8 mouse cellular contexts compared by ENCODE assay signal in the genomic region with DNA sequence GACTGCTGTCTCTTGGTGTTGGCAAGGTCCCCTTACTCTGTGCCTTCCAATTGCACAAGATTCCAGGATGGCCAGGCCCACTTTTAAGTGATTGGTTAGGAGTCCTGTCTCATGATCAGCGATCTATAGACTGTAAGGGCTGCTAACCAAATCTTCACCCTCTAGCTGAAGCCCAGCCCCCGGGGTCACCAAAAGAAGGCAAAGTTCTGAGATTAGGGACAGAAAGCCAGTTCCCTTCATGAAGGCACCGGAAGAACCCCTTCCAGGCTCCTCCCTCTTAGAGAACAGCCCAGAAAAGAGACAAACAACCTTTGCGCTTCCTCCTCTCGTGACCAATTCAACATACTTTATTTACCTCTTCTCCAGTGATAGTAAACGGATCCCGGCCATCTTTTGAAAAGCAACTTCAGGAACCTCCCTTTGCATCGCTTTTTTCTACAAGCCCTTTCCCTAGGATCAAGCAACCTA. TPM values are rescaled to one million over a fixed set of nuclear protein-coding genes. Genes with fewer than 3 reads are reported as not detected.
DNase-seq lines count a peak whose midpoint lies in the region; ATAC-seq and TF ChIP-seq lines count a peak whose summit lies in the region.

No protein-coding gene starts in this region.

- peak overlapping the region; percentile 92 for H3K9ac ChIP-seq in embryonic facial prominence, embryonic 12.5 days

- peak overlapping the region; percentile 74 for H3K27ac ChIP-seq in testis, adult 2 months (ENCODE audit: control insufficient read depth, insufficient read depth, low read depth, low read length)
- peak overlapping the region; percentile 41; the same call in 1 of the 2 replicates for H3K27ac ChIP-seq in embryonic facial prominence, embryonic 12.5 days

- no peak for DNase-seq in testis, postnatal 14 days (ENCODE audit: low spot score)
- peak; percentile 14 for DNase-seq in heart, postnatal 25 days (ENCODE audit: low spot score)
- DNase-seq in large intestine, adult 2 months (ENCODE audit: low read depth, low spot score), result peak; percentile 64
- peak; percentile 12 for DNase-seq in mesoderm, embryonic 11.5 days (ENCODE audit: low read depth, low spot score)
- DNase-seq in splenic B cell, adult 2 months (ENCODE audit: low read depth, low spot score), result peak; percentile 68
- no peak for DNase-seq in left cerebral cortex, adult 8-10 months (ENCODE audit: low spot score in 2 of 2)

- no peak for TF ChIP-seq POLR2A in testis, adult 2 months (IDR thresholded peaks at IDR 0.05; ENCODE audit: control insufficient read depth, low read depth, low read length)

- no peak for ATAC-seq in embryonic facial prominence, embryonic 12.5 days (ENCODE audit: insufficient number of reproducible peaks, insufficient read depth, low FRiP score, low TSS enrichment)

- no peaks in the 10 kb centered on the region for H3K9me3 ChIP-seq in embryonic facial prominence, embryonic 12.5 days

- no peaks in the 10 kb centered on the region for H3K36me3 ChIP-seq in testis, adult 2 months (ENCODE audit: control insufficient read depth, insufficient read depth, low read length)
- H3K36me3 ChIP-seq in embryonic facial prominence, embryonic 12.5 days, result no peaks in the 10 kb centered on the region; the same call in none of the 2 replicates
- H3K36me3 ChIP-seq in splenic B cell, adult 2 months (ENCODE audit: control insufficient read depth, insufficient read depth, low read length, poor library complexity, severe bottlenecking), result no peaks in the 10 kb centered on the region

- intact Hi-C loops in heart, postnatal 25 days (cut with DNase I), result loop anchor here (5.0 kb wide), 1 partner anchor 34 kb away; the partner anchor contains the start of gene Nodal

- no peaks in the 10 kb centered on the region for H3K27me3 ChIP-seq in testis, adult 2 months (ENCODE audit: control insufficient read depth, insufficient read depth, low read length)
- no peaks in the 10 kb centered on the region for H3K27me3 ChIP-seq in embryonic facial prominence, embryonic 12.5 days
- H3K27me3 ChIP-seq in splenic B cell, adult 2 months (ENCODE audit: control insufficient read depth, insufficient read depth, low read length, poor library complexity, severe bottlenecking), result no peaks in the 10 kb centered on the region

- TF ChIP-seq CTCF in testis, adult 2 months (IDR thresholded peaks at IDR 0.05; ENCODE audit: control insufficient read depth, insufficient read depth, insufficient replicate concordance, low read depth, low read length), result no peak

- peak overlapping the region; percentile 89 for H3K4me3 ChIP-seq in testis, adult 2 months (ENCODE audit: control insufficient read depth, low read depth, low read length)
- H3K4me3 ChIP-seq in embryonic facial prominence, embryonic 12.5 days, result peak overlapping the region; percentile 96

- peaks cover 5% of the 10 kb centered on the region for H3K4me1 ChIP-seq in testis, adult 2 months (ENCODE audit: control insufficient read depth, insufficient read depth, low read length)
- peaks cover 39% of the 10 kb centered on the region for H3K4me1 ChIP-seq in embryonic facial prominence, embryonic 12.5 days

- WGBS in embryonic facial prominence, embryonic 12.5 days, result 4% methylated on average over 8 of the region's 8 CpGs
- under 1% methylated on average over 8 of the region's 8 CpGs for WGBS in large intestine, adult 2 months

- H3K4me2 ChIP-seq in embryonic facial prominence, embryonic 12.5 days (replicated peaks), result peak overlapping the region; percentile 86

RNA-seq across cellular contexts. Expression of gene Eif4ebp2, which starts 1.0 kb away (rescaled TPM):
- 31.4 and 33.7 TPM in 2 replicates for polyA plus RNA-seq in testis, adult 2 months (2012; rRNA removed)
- 60.4 and 64.9 TPM in 2 replicates for polyA plus RNA-seq in embryonic facial prominence, embryonic 12.5 days (2016; fragmentation: Nextera tagmentation; extraction: Ambion mirVana)
- total RNA-seq in heart, postnatal 25 days (2021), result 10 to 100 TPM; 71.4 to 75.2 TPM
- 63.8 and 102 TPM in 2 replicates for polyA plus RNA-seq in large intestine, adult 2 months (2012; rRNA removed)
- 10 to 100 TPM; 42.8 to 45.8 (median 44.4) TPM for total RNA-seq in left cerebral cortex, adult 8-10 months (2022)

RNA-seq across cellular contexts. Expression of gene Lrrc20, which starts 24.1 kb away (rescaled TPM):
- polyA plus RNA-seq in testis, adult 2 months (2012; rRNA removed), result 3.3 and 3.6 TPM in 2 replicates
- polyA plus RNA-seq in embryonic facial prominence, embryonic 12.5 days (2016; fragmentation: Nextera tagmentation; extraction: Ambion mirVana), result 10.9 and 12.7 TPM in 2 replicates
- 10 to 100 TPM; 30.1 to 31.3 TPM for total RNA-seq in heart, postnatal 25 days (2021)
- 7.8 and 9.2 TPM in 2 replicates for polyA plus RNA-seq in large intestine, adult 2 months (2012; rRNA removed)
- total RNA-seq in left cerebral cortex, adult 8-10 months (2022), result 10 to 100 TPM; 18.8 to 22.2 (median 20.4) TPM

RNA-seq across cellular contexts. Expression of gene Nodal, which starts 33.7 kb away (rescaled TPM):
- polyA plus RNA-seq in testis, adult 2 months (2012; rRNA removed), result 0.06 TPM in 1 of 2 replicates, not detected in the other
- 0.10 TPM in 1 of 2 replicates, not detected in the other for polyA plus RNA-seq in embryonic facial prominence, embryonic 12.5 days (2016; fragmentation: Nextera tagmentation; extraction: Ambion mirVana)
- under 1 TPM in 1 of 2 experiments, not detected in 1; 0.10 TPM for total RNA-seq in heart, postnatal 25 days (2021)
- polyA plus RNA-seq in large intestine, adult 2 months (2012; rRNA removed), result 0.05 and 0.16 TPM in 2 replicates
- total RNA-seq in left cerebral cortex, adult 8-10 months (2022), result under 1 TPM; 0.21 to 0.30 (median 0.22) TPM

Comparison
In these comparisons a context has a peak if more than half of its experiments do, and no peak if none do; other contexts are left out.
1. DNase-seq: peak in heart, postnatal 25 days (single experiment), large intestine, adult 2 months (single experiment), mesoderm, embryonic 11.5 days (single experiment) and splenic B cell, adult 2 months (single experiment); none in testis, postnatal 14 days (single experiment) and left cerebral cortex, adult 8-10 months (0 of 2).